Mouse (Mus musculus): Measurements from ENCODE around the gene Tmem135. TPM values are rescaled to one million over a fixed set of nuclear protein-coding genes. Genes with fewer than 3 reads are reported as not detected.

Tmem135 gene
- polyA plus RNA-seq, 1 experiment from 2014 or later = 14.9 TPM

DNA sequence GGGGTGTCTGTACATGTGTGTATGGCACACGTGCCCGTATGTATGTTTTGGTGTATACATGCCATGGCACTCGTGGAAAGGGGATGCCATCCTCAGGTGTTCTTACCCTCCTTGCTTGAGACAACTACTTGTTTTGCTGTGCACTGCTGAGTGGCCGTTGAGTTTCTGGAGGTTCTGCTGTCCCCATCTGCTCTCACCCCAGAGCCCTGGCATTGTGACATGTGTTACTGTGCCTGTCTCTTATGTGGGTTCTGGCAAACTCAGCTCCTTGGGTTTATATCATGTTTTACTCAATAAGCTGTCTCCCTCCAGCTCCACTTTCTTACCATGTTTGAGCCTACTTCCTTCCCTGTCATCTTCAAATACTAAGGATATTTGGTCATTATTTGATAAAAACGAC, 40.0 kb downstream of the Tmem135 start:
- Histone ChIP-seq H3K27me3 (ENCODE audit: insufficient read depth, poor library complexity, severe bottlenecking) (no peaks in the 10 kb centered on the region), H3K4me1 (replicated peaks) (peaks cover 9% of the 10 kb centered on the region; the same call in 1 of the 2 replicates), H3K9me3 (no peaks in the 10 kb centered on the region), H3K27ac (no peak overlapping the region), H3K36me3 (no peaks in the 10 kb centered on the region), H3K4me3 (no peak overlapping the region)
- no peak for DNase-seq (ENCODE audit: low spot score)
- WGBS = 87% methylated on average over 5 of the region's 5 CpGs

- Histone ChIP-seq H3K4me1 (replicated peaks) (peaks cover 7% of the 10 kb centered on the region; the same call in 1 of the 2 replicates), H3K36me3 (no peaks in the 10 kb centered on the region), H3K27me3 (ENCODE audit: insufficient read depth, poor library complexity, severe bottlenecking) (no peaks in the 10 kb centered on the region), H3K9me3 (no peaks in the 10 kb centered on the region), H3K27ac (no peak overlapping the region), H3K4me3 (no peak overlapping the region)
- 68% methylated on average over 4 of the region's 4 CpGs for WGBS
- no peak for DNase-seq (ENCODE audit: low spot score)
These were observed 47.7 kb downstream of the Tmem135 start for GRCm38 (mm10) chr7:89356307-89356706.

DNA sequence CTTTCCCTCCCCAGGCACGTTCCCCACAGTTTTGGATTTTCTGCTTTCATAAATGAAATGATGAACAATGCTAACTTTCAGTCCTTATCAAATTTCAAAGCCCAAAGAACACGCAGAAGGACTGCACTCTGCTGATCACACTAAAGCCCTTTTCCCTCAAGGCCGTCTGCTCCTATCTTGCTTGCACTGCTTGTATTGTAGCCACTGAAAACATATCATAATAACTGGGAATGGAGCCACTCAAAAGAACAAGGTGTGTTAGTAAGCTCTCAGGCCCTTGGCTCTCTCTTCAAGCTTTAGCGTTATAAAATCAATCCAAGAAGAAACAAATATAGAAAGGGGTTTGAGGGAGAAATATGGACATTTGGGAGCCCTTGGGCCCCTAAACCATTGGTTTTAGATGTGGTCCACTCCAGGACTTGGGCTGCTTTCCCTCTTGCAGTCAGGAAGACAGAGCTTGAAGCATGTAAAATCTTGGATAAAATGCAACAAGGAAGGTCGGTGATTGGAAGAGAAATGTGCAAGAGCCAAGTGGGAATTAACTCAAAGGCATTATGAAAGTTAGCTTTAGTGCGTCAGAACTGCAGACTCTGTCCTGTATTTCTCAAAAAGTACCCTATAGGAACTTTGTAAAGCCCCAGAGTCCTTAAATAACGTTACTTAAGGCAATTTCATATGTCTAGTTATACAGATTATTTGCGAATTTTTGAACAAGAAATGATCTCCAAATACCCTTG, 48.3 kb downstream of the Tmem135 start:
- Histone ChIP-seq H3K4me3 (no peak overlapping the region), H3K36me3 (no peaks in the 10 kb centered on the region), H3K9me3 (no peaks in the 10 kb centered on the region), H3K27me3 (ENCODE audit: insufficient read depth, poor library complexity, severe bottlenecking) (no peaks in the 10 kb centered on the region), H3K27ac (no peak overlapping the region), H3K4me1 (replicated peaks) (peaks cover 7% of the 10 kb centered on the region; the same call in 1 of the 2 replicates)
- WGBS = 80% methylated on average over 8 of the region's 8 CpGs
- no peak for DNase-seq (ENCODE audit: low spot score)

GRCm38 (mm10) chr7:89342021-89342420, 62.0 kb downstream of the Tmem135 start:
- no peak overlapping the region for H3K4me3 ChIP-seq
- no peaks in the 10 kb centered on the region for H3K27me3 ChIP-seq (ENCODE audit: insufficient read depth, poor library complexity, severe bottlenecking)
- no peak overlapping the region for H3K27ac ChIP-seq
- peaks cover 22% of the 10 kb centered on the region for H3K4me1 ChIP-seq (replicated peaks)
- H3K36me3 ChIP-seq = no peaks in the 10 kb centered on the region
- no peak for DNase-seq (ENCODE audit: low spot score)
- no peaks in the 10 kb centered on the region for H3K9me3 ChIP-seq

GRCm38 (mm10) chr7:89339808-89340207, 64.2 kb downstream of the Tmem135 start:
- Histone ChIP-seq H3K9me3 (no peaks in the 10 kb centered on the region), H3K27me3 (ENCODE audit: insufficient read depth, poor library complexity, severe bottlenecking) (no peaks in the 10 kb centered on the region), H3K4me3 (no peak overlapping the region), H3K27ac (no peak overlapping the region), H3K36me3 (no peaks in the 10 kb centered on the region), H3K4me1 (replicated peaks) (peaks cover 25% of the 10 kb centered on the region)
- DNase-seq (ENCODE audit: low spot score) = no peak
- 85% methylated on average over 1 of the region's 1 CpGs for WGBS

- Histone ChIP-seq H3K9me3 (no peaks in the 10 kb centered on the region), H3K27me3 (ENCODE audit: insufficient read depth, poor library complexity, severe bottlenecking) (no peaks in the 10 kb centered on the region), H3K27ac (peak overlapping the region; percentile 96), H3K4me1 (replicated peaks) (peaks cover 25% of the 10 kb centered on the region), H3K36me3 (no peaks in the 10 kb centered on the region), H3K4me3 (peak overlapping the region; percentile 94)
- DNase-seq (ENCODE audit: low spot score) = no peak
These were observed 64.9 kb downstream of the Tmem135 start for GRCm38 (mm10) chr7:89339142-89339435.

DNA sequence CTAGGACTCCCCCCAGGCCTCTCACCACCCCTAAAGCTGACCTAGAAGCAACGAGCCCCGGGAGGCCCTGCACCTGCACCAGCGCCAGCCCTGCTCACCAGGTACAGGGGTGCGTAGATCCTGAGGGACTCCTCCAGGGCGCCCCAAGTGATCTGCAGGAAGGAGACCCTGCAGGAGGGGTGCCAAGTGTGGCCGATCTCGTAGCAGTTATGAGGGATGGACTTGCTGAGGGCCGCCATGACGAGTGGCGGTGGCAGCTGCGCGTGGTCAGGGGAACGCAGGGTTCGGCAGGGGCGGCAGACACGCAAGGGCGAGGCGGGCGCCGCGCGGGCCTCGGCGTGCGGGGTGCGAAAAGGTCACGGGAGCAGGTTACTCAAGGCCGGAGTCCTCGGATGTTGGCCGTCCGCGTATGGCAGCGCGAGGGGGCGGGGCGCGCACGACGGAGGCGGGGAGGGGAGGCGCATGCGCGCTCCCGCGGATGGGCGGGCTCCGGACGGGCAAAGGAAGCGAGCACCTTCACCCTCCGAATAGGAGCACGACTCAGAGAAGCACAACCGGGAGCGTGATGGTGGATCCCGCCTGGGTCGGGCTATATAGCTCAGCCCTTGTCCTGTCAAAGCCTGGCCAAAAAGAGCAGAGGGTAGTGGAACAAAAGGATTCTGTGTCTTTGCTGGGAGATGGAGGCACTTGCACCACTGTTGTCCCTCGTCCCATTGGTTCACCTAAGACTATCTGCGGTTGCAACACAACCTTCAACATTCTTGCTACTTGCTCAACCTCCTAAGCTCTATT, 65.5 kb downstream of the Tmem135 start:
- WGBS = under 1% methylated on average over 57 of the region's 57 CpGs
- H3K4me3 ChIP-seq = peak overlapping the region; percentile 94
- peak overlapping the region; percentile 96 for H3K27ac ChIP-seq
- no peaks in the 10 kb centered on the region for H3K27me3 ChIP-seq (ENCODE audit: insufficient read depth, poor library complexity, severe bottlenecking)
- H3K36me3 ChIP-seq = no peaks in the 10 kb centered on the region
- H3K9me3 ChIP-seq = no peaks in the 10 kb centered on the region
- H3K4me1 ChIP-seq (replicated peaks) = peaks cover 25% of the 10 kb centered on the region
- DNase-seq (ENCODE audit: low spot score) = peak; percentile 89

DNA sequence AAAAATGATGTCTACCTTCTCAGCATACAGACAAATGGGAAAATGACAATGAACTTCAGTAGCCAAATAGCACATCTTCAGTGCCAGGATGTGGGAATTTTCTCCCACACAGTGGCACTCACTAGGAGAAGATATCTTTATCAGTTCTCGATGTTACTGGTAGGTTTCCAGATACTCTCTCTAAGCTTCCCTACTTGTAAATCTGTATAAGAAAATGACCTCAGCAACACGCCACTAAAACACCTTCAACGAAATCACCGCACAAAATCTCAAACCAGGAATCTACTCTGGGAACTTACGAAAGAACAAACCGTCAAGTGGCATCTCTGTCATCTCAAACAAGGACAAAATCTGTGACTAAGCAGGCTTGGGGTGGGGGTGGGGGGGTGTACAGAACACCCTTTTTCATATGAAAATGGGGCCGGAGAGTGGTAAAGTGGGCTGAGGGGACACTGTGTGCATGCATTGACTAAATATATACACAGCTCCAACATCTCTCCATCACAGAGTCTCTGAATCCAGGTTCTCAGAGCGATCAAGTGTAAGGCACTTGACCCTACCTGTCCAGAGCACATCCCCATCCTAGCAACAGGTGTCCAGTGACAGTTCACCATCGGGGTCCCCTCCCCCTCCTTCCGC, 66.2 kb downstream of the Tmem135 start:
- Histone ChIP-seq H3K4me1 (replicated peaks) (peaks cover 25% of the 10 kb centered on the region), H3K27me3 (ENCODE audit: insufficient read depth, poor library complexity, severe bottlenecking) (no peaks in the 10 kb centered on the region), H3K36me3 (no peaks in the 10 kb centered on the region), H3K4me3 (peak overlapping the region; percentile 94), H3K9me3 (no peaks in the 10 kb centered on the region), H3K27ac (peak overlapping the region; percentile 96)
- 49% methylated on average over 10 of the region's 10 CpGs for WGBS
- DNase-seq (ENCODE audit: low spot score) = no peak

GRCm38 (mm10) chr7:89336434-89336833, 67.6 kb downstream of the Tmem135 start:
- Histone ChIP-seq H3K4me1 (replicated peaks) (peaks cover 25% of the 10 kb centered on the region), H3K36me3 (peaks cover 2% of the 10 kb centered on the region; the same call in 1 of the 2 replicates), H3K4me3 (no peak overlapping the region), H3K27ac (no peak overlapping the region), H3K27me3 (ENCODE audit: insufficient read depth, poor library complexity, severe bottlenecking) (no peaks in the 10 kb centered on the region), H3K9me3 (no peaks in the 10 kb centered on the region)
- WGBS = 98% methylated on average over 1 of the region's 1 CpGs
- no peak for DNase-seq (ENCODE audit: low spot score)

DNA sequence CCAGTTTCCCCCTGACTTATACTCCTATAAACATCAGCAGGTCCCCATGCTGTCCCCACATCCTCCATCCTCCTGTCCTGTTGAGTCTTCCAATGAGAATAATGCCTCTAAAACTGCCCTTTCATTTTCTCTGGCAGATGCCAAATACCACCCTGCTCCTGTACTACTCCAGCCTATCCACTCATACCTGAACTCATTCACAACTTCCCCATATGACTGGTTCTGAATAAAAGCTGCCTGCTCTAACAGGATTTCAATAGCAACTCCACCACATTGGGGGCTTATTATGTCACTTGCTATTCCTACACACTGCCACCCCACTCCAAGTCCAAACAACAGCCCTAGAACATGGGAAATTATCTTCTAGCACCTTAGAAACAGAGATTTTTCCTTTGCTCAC, 68.7 kb downstream of the Tmem135 start:
- no peak overlapping the region for H3K4me3 ChIP-seq
- no peak overlapping the region for H3K27ac ChIP-seq
- peaks cover 10% of the 10 kb centered on the region; the same call in 1 of the 2 replicates for H3K36me3 ChIP-seq
- peaks cover 25% of the 10 kb centered on the region for H3K4me1 ChIP-seq (replicated peaks)
- no peaks in the 10 kb centered on the region for H3K9me3 ChIP-seq
- no peak for DNase-seq (ENCODE audit: low spot score)
- H3K27me3 ChIP-seq (ENCODE audit: insufficient read depth, poor library complexity, severe bottlenecking) = no peaks in the 10 kb centered on the region

- WGBS = 93% methylated on average over 1 of the region's 1 CpGs
- no peaks in the 10 kb centered on the region for H3K4me1 ChIP-seq (replicated peaks)
- H3K4me3 ChIP-seq = no peak overlapping the region
- no peak overlapping the region for H3K27ac ChIP-seq
- H3K27me3 ChIP-seq (ENCODE audit: insufficient read depth, poor library complexity, severe bottlenecking) = no peaks in the 10 kb centered on the region
- peaks cover 10% of the 10 kb centered on the region; the same call in 1 of the 2 replicates for H3K36me3 ChIP-seq
- no peaks in the 10 kb centered on the region for H3K9me3 ChIP-seq
- no peak for DNase-seq (ENCODE audit: low spot score)
These were observed 74.1 kb downstream of the Tmem135 start for GRCm38 (mm10) chr7:89329896-89330295.

DNA sequence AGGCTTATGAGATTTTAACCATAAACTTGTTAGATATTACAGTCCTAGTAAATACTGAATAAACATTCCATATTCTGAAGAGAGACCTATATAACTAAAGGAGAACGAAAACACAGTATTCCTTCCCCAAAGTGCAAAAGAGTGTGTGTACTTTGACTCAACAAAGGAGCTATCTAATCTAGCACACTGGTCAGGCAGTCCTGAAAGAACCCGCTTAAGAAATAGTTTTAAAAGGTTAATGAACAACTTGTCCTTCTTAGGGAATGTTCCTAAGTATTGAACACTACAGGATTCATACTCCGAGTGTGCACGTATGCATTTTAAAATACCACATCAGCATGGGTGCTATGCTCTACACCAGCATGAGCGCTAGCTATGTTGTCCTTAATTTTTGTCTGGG, 76.3 kb downstream of the Tmem135 start:
- Histone ChIP-seq H3K36me3 (peaks cover 10% of the 10 kb centered on the region; the same call in 1 of the 2 replicates), H3K4me3 (no peak overlapping the region), H3K9me3 (no peaks in the 10 kb centered on the region), H3K27me3 (ENCODE audit: insufficient read depth, poor library complexity, severe bottlenecking) (no peaks in the 10 kb centered on the region), H3K27ac (no peak overlapping the region), H3K4me1 (replicated peaks) (no peaks in the 10 kb centered on the region)
- DNase-seq (ENCODE audit: low spot score) = no peak
- 91% methylated on average over 5 of the region's 5 CpGs for WGBS

DNA sequence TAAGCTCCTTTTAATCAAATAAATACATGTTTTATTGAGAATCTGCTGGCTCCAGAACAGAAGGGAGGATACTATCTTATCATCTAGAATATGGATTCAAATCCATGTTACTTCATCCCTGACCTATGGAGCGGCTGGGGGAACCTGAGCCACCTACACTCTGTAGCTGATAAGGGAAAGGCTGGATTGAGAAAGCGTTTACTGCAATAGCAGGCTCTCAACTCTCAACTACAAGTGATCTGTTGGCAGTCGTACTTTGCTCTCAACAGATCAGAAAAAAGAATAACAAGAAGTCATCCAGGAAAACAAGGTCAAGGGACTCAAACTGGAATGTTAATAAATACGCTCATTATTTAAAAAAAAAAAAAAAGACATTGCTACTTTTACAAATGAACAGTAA, 77.3 kb downstream of the Tmem135 start:
- Histone ChIP-seq H3K4me3 (no peak overlapping the region), H3K4me1 (replicated peaks) (no peaks in the 10 kb centered on the region), H3K27me3 (ENCODE audit: insufficient read depth, poor library complexity, severe bottlenecking) (no peaks in the 10 kb centered on the region), H3K27ac (no peak overlapping the region), H3K36me3 (peaks cover 10% of the 10 kb centered on the region; the same call in 1 of the 2 replicates), H3K9me3 (no peaks in the 10 kb centered on the region)
- 85% methylated on average over 4 of the region's 4 CpGs for WGBS
- no peak for DNase-seq (ENCODE audit: low spot score)

All from hindbrain, embryonic 10.5 days (tissue).